Mouse (Mus musculus): ENCODE measurements around the gene Klk1b24.
"Not testable (repeated sequence)": the region's sequence is repeated elsewhere in the genome, so short reads cannot be mapped to it uniquely, and the experiment has no call there.

Klk1b24 gene

DNA sequence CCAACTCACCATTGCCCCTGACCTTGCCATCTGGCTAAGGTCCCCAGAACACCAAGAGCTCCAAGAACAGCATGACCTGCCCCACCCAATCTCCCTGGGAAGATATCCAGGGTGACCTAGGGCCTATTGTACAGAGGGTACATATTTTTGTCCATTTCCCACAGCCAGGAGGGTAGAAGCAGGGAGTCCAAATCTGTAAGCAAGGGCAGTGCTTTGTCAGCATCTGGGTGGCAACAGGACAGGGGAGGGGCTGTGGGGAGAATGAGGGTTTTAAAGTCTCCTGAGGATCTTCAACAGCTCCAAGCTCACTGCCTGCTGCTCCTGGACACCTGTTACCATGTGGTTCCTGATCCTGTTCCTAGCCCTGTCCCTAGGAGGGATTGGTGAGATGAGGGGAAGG lies at the start of gene Klk1b24:
TSS of gene Klk1b24 (plus strand) at position 301 of the 400 bp plus-strand sequence.
- DNase-seq, result not testable (repeated sequence)

- no peak for DNase-seq
Measured at GRCm38 (mm10) chr7:44179299-44180045, 8.6 kb upstream of the Klk1b24 start.

DNA sequence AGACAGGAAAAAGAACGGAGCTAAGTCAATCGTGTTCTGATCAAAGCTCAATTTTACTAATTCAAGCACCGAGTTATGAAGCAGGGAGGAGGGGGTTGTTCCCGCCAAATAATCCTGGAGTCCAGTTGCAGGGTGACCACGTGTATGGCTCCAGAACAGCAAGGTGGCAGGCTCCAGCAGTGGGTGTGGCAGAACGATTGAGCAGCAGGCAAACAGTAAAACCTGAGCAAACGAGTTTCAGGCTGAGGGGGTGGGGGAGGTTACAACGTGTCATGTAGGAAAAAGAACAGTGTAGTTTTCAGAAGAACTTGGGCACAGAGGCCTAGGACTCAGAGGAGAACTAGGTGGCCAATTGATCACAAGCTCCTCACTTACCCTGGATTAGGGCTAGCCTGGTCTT lies 1.5 kb upstream of the Klk1b24 start:
- DNase-seq, result not testable (repeated sequence)

GRCm38 (mm10) chr7:44193466-44193865 lies 5.4 kb downstream of the Klk1b24 start:
- not testable (repeated sequence) for DNase-seq

- no peak for DNase-seq
Measured at GRCm38 (mm10) chr7:44197891-44198290, 9.9 kb downstream of the Klk1b24 start, which contains the start of gene Klk1b3. Gene Klk1b3, plus strand, starts transcription at chr7:44198191.

DNA sequence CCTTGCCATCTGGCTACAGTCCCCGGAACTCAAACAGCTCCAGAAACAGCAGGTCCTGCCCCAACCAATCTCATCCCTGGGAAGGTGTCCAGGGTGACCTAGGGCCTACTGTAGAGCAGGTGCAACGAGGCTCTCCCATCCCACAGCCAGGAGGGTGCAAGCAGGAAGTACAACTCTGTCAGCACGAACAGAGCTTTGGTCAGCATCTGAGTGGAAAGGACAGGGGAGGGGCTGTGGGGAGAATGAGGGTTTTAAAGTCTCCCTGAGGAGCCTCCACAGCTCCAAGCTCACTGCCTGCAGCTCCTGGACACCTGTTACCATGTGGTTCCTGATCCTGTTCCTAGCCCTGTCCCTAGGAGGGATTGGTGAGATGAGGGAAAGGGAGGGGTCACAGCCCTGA lies 19.1 kb downstream of the Klk1b24 start, which contains the start of gene Klk1b4:
TSS of gene Klk1b4 (plus strand) at position 301 of the 400 bp plus-strand sequence.
- not testable (repeated sequence) for DNase-seq

DNA sequence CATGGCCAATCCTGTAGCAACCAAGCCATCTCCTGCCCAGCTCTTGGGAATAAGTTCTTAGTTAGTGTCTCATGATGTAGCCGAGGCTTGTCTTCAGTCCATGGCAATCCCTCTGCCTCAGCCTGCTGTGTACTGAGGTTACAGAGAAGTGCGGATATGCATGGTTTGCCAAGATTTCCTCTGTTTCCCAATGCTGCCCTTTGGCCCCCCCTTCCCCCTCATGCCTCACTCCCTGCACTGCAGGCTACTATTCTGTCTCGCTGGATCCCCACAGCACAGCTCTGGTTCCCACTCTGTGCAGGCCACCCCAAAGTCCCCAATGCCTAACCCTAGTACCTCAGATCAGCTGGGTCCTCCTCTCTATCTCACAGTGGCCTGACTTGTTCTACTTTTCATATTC lies 20.3 kb downstream of the Klk1b24 start:
- no peak for DNase-seq

DNA sequence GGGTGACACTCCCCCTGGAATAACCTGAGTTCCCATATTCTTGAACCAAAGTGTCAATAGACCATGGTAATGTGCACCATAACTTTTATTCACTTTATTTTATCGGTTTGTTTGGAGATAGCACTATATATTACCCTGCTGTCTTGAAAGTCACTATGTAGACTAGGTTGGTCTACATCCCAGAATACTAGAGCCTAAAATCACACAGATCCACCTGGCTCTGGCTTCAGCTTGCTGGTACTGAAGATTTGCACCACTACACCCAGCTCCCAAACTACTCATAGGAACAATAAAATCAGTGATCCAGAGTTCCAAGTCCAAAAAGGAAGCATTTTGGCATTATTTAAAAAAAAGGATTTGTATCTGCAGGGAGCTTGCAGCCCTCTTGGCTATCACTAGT lies 27.6 kb downstream of the Klk1b24 start, which contains the start of gene Klk1b5:
TSS of gene Klk1b5 (plus strand) at position 301 of the 400 bp plus-strand sequence.
- DNase-seq, result no peak

DNA sequence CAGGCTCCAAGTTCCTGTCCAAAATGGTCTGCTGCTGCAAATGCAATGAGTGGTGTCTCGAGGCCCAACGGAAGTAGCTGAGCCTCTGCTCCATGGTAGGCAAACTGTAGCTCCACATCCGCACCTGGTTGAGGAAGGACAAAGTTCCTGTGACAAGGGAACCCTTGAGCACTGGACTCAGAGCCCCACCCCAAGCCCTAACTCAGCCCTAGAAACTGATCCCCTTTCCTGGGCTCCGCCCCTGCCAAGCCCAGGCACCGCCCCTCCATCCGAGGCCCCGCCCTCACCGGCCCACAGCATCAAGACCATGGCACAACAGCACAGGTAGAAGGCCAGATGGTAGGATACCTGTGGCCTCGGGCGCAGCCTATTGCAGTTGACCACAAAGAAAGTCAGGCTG lies 33.6 kb downstream of the Klk1b24 start:
- DNase-seq, result not testable (repeated sequence)

GRCm38 (mm10) chr7:44222335-44222734 lies 34.3 kb downstream of the Klk1b24 start:
- not testable (repeated sequence) for DNase-seq

DNA sequence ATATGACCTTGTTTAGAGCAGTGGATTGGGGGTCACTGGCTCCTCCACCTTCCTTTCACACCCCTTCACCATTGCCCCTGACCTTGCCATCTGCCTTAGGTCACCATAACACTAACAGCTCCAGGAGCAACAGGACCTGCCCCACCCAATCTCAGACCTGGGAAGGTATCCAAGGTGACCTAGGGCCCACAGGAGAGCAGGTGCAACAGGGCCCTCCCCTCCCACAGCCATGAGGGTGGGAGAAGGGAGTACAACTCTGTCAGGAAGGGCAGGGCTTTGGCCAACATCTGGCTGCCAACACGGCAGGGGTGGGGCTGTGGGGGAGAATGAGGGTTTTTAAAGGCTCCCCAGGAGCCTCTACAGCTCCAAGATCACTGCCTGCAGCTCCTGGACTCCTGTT lies 37.0 kb downstream of the Klk1b24 start, which contains the start of gene Klk1:
TSS of gene Klk1 (plus strand) at position 285 of the 400 bp plus-strand sequence.
- DNase-seq, result no peak

DNA sequence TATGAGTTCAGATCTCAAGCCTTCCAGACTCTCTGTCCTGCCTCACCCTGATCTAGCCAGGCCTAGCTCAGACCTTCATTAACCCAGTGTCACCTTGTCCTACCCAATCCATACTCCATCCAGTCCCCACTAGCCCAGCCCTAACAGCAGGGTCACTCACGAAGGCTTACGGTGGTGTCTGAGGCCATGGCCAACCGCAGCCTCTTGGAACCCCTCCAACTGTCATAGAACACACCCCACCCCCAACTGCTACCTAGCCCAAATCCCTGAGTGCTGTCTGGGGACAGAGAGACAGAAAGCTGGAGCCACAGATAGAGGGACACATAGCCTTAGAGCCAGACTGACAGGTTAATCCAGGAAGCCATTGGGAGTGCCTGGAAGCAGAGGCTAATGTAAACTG lies 47.9 kb downstream of the Klk1b24 start, which contains the start of gene Gm36864:
TSS of gene Gm36864 (plus strand) at position 269 of the 400 bp plus-strand sequence.
- DNase-seq, result no peak

- no peak for DNase-seq
Measured at GRCm38 (mm10) chr7:44239913-44240312, 51.9 kb downstream of the Klk1b24 start.

DNA sequence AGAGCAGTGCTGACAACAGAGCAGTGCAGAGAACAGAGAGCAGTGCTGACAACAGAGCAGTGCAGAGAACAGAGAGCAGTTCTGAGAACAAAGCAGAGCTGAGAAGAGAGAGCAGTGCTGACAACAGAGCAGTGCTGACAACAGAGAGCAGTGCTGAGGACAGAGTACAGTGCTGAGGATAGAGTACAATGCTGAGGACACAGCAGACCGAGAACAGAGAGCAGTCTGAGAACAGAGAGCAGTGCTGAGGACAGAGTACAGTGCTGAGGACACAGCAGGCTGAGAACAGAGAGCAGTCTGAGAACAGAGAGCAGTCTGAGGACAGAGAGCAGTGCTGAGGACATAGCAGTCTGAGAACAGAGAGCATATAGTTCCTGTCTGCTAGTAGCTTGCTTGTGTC lies 52.7 kb downstream of the Klk1b24 start:
- DNase-seq, result no peak

GRCm38 (mm10) chr7:44241163-44241562 lies 53.1 kb downstream of the Klk1b24 start:
- DNase-seq, result no peak
